In the genomic region with DNA sequence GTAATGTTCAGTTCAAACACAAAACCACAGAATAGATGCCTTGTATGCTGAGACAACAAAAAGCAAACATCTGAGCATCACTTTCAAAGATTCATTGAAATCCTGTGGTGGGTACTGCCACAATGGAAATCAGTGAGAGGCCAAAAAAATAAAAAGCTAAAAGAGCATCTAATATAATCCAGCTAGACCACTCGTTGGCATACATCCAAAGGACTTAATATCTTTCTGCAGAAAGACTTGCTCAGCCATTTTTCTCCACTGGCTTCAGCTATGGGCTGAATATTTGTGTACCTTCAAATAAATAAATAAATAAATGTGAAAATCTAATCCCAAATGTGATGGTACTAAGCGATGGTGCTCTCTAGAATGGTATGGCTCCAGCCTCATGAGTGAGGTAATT, we compare ENCODE assay signal across 19 mouse cellular contexts.
"Had no signal": no experiment of that assay in that cellular context is flagged by ENCODE, and none has a peak within 500 bp of the region (broad histone marks: within the 10 kb centered on the region; RNA-seq: fewer than 3 reads in every experiment).

No protein-coding gene starts in this region.

- DNase-seq: kidney, adult 11 months; kidney, adult 9 months; kidney, postnatal 10 days; kidney, postnatal 4 days; lung, postnatal 14 days; right cerebral cortex, adult 18-20 months; right cerebral cortex, postnatal 25 days; thymus, adult 18-20 months; thymus, postnatal 14 days had no signal

- H3K36me3 ChIP-seq: limb, embryonic 13.5 days; liver, embryonic 15.5 days; lung, embryonic 15.5 days; midbrain, embryonic 12.5 days; neural tube, embryonic 13.5 days had no signal

- H3K27ac ChIP-seq: limb, embryonic 13.5 days; liver, embryonic 15.5 days; lung, embryonic 15.5 days; macrophage; midbrain, embryonic 12.5 days; neural tube, embryonic 13.5 days; stomach, postnatal 0 days had no signal

- H3K9me3 ChIP-seq: limb, embryonic 13.5 days; liver, embryonic 15.5 days; lung, embryonic 15.5 days; megakaryocyte, embryonic 14.5 days; midbrain, embryonic 12.5 days; neural tube, embryonic 13.5 days had no signal

- H3K4me1 ChIP-seq: limb, embryonic 13.5 days; lung, embryonic 15.5 days; midbrain, embryonic 12.5 days; neural tube, embryonic 13.5 days had no signal

- H3K4me2 ChIP-seq: limb, embryonic 13.5 days; liver, embryonic 11.5 days; liver, embryonic 15.5 days; lung, embryonic 15.5 days; midbrain, embryonic 12.5 days; neural tube, embryonic 13.5 days had no signal

- H3K27me3 ChIP-seq: limb, embryonic 13.5 days; liver, embryonic 15.5 days; lung, embryonic 15.5 days; megakaryocyte, embryonic 14.5 days; midbrain, embryonic 12.5 days; neural tube, embryonic 13.5 days had no signal

- H3K4me3 ChIP-seq: layer of hippocampus, adult 2 months; limb, embryonic 13.5 days; liver, embryonic 15.5 days; lung, embryonic 15.5 days; megakaryocyte, embryonic 14.5 days; midbrain, embryonic 12.5 days; neural tube, embryonic 13.5 days had no signal

- H3K9ac ChIP-seq: limb, embryonic 13.5 days; liver, embryonic 15.5 days; lung, embryonic 15.5 days; midbrain, embryonic 12.5 days; neural tube, embryonic 13.5 days had no signal
